Mouse (Mus musculus) liver, embryonic 13.5 days (tissue): Measurements from ENCODE around the gene 1190005I06Rik. TPM values are rescaled to one million over a fixed set of nuclear protein-coding genes. Genes with fewer than 3 reads are reported as not detected.

Experiments used
- ATAC-seq: fragments of 200-750 bp; cut with Nextera tagmentation; 2 replicates; pipeline ENCODE4 v1.8.0; 2017; ENCODE audit warnings: low read depth, mild to moderate bottlenecking, moderate number of reproducible peaks, moderate library complexity
- DNase-seq: peaks from one replicate; pipeline ENCODE4 v3.0.0; 2022
- H3K27ac ChIP-seq: fragments of 300-500 bp; sonication (generic); 2 replicates; pipeline ENCODE4 v1.5.1; 2015; ENCODE audit warnings: moderate library complexity, mild to moderate bottlenecking, inconsistent platforms
- H3K27me3 ChIP-seq: fragments of 300-500 bp; sonication (generic); 2 replicates; pipeline ENCODE4 v1.6.1; 2015; ENCODE audit warnings: mild to moderate bottlenecking, inconsistent platforms
- H3K36me3 ChIP-seq: fragments of 300-500 bp; sonication (generic); 2 replicates; pipeline ENCODE4 v1.6.1; 2015; ENCODE audit warnings: mild to moderate bottlenecking, inconsistent platforms
- H3K4me1 ChIP-seq: fragments of 300-500 bp; sonication (generic); replicated peaks from 2 replicates; pipeline ENCODE4 v1.6.1; 2015; ENCODE audit warnings: inconsistent platforms
- H3K4me2 ChIP-seq: fragments of 300-500 bp; sonication (generic); 2 replicates; pipeline ENCODE4 v1.6.1; 2015; ENCODE audit warnings: inconsistent platforms, mild to moderate bottlenecking, moderate library complexity
- H3K4me3 ChIP-seq: fragments of 300-500 bp; sonication (generic); replicated peaks from 2 replicates; pipeline ENCODE4 v1.5.1; 2015; ENCODE audit warnings: mild to moderate bottlenecking, inconsistent platforms
- H3K9ac ChIP-seq: fragments of 300-500 bp; sonication (generic); 2 replicates; pipeline ENCODE4 v1.6.1; 2015; ENCODE audit warnings: mild to moderate bottlenecking, inconsistent platforms
- H3K9me3 ChIP-seq: fragments of 300-500 bp; sonication (generic); replicated peaks from 2 replicates; pipeline ENCODE4 v1.6.1; 2016; ENCODE audit warnings: inconsistent platforms
- WGBS: fragments of 180-500 bp; shearing (Covaris S2); methylation state at CpG from one replicate; pipeline ENCODE4 v1.1.7; 2015; ENCODE audit not compliant: insufficient replicate concordance; 5-methylcytosine and 5-hydroxymethylcytosine counted together
- polyA plus RNA-seq: library from polyadenylated mRNA; unstranded; fragments of >200 nt; fragmentation: Nextera tagmentation; extraction: Ambion mirVana; gene quantifications from 2 replicates; pipeline ENCODE4 v1.2.1, GENCODE M21; 2015

The 1190005I06Rik gene
- polyA plus RNA-seq, 1 experiment from 2014 or later: 1.2 TPM

DNA sequence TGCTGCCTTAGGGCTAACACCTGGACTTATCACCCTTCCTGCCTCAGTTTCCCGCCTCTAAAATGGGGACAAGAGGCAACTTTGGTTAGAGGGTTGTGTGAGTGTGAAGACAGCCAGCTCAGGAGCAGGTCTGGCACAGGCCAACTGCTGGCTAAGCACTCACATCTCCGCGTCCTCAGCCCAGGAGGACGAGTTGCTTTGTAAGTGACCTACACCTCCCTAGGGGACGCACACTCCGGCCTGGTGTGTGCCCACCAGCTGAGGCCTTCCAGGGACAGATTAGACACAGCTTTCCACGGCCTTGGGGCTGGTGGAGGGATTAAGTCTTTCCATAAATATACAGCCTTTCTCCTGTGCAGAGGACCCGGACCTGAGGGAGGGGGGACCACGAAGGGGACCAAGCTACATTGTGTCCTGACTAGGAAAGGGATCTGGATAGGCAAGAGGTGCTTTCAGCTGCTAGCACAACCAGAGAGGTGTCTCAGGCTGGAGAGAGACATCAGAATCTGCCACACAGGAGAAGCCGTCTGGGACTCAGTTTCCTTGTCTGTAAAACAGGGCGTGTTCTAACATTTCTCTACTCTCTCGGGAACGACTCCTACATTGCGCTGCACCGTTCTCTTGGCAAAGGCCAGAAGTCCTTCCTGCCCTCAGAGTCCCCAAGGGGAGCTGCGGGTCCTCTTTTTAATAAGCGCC, 14.3 kb downstream of the 1190005I06Rik start:
- H3K27me3 ChIP-seq: peaks cover 78% of the 10 kb centered on the region
- DNase-seq (no peak), ATAC-seq (no peak)
- peak overlapping the region; percentile 59; the same call in 1 of the 2 replicates for H3K4me3 ChIP-seq
- no peaks in the 10 kb centered on the region for H3K36me3 ChIP-seq
- peak overlapping the region; percentile 86 for H3K4me2 ChIP-seq
- 42% methylated on average over 17 of the region's 17 CpGs for WGBS
- H3K9me3 ChIP-seq: no peaks in the 10 kb centered on the region
- H3K4me1 ChIP-seq: peaks cover 14% of the 10 kb centered on the region
- H3K9ac ChIP-seq: no peak overlapping the region
- no peak overlapping the region for H3K27ac ChIP-seq

- WGBS: 76% methylated on average over 21 of the region's 21 CpGs
- no peak overlapping the region for H3K4me2 ChIP-seq
- no peaks in the 10 kb centered on the region for H3K9me3 ChIP-seq
- H3K4me1 ChIP-seq: peaks cover 14% of the 10 kb centered on the region
- ATAC-seq (no peak), DNase-seq (no peak)
- H3K27ac ChIP-seq: no peak overlapping the region
- H3K4me3 ChIP-seq: no peak overlapping the region
- H3K27me3 ChIP-seq: peaks cover 69% of the 10 kb centered on the region
- H3K36me3 ChIP-seq: no peaks in the 10 kb centered on the region
- no peak overlapping the region for H3K9ac ChIP-seq
These were observed 15.7 kb downstream of the 1190005I06Rik start for GRCm38 (mm10) chr8:120631441-120632375.

- WGBS: 33% methylated on average over 6 of the region's 6 CpGs
- ATAC-seq: no peak
- Histone ChIP-seq H3K27me3 (peaks cover 60% of the 10 kb centered on the region), H3K4me1 (peaks cover 14% of the 10 kb centered on the region), H3K4me3 (no peak overlapping the region), H3K9ac (no peak overlapping the region), H3K9me3 (no peaks in the 10 kb centered on the region), H3K27ac (no peak overlapping the region), H3K36me3 (no peaks in the 10 kb centered on the region), H3K4me2 (no peak overlapping the region)
- DNase-seq: no peak
These were observed 16.6 kb downstream of the 1190005I06Rik start for GRCm38 (mm10) chr8:120630848-120631247.

DNA sequence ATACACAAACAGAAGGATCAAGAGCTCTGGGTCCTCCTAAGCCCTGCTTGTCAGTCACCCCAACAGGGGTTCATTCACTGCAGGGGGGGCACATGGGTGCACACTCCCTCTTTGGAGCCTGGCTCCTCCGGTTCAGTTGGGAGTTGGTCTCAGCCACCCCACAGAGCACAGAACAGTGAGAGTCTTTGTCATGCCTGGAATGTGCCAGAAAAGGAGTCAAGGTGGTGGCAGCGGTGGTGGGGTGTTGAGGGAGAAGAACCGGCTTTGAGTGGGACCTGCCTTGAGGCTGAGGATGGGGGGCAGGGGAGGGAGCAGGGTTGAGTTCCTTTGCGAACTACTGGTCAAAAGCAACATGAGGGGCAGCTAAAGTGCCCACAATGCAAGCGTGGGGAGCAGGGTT, 17.4 kb downstream of the 1190005I06Rik start:
- ATAC-seq (no peak), DNase-seq (no peak)
- H3K36me3 ChIP-seq: no peaks in the 10 kb centered on the region
- H3K9ac ChIP-seq: no peak overlapping the region
- WGBS: 42% methylated on average over 5 of the region's 5 CpGs
- peaks cover 52% of the 10 kb centered on the region for H3K27me3 ChIP-seq
- peaks cover 14% of the 10 kb centered on the region for H3K4me1 ChIP-seq
- no peaks in the 10 kb centered on the region for H3K9me3 ChIP-seq
- no peak overlapping the region for H3K4me3 ChIP-seq
- H3K27ac ChIP-seq: no peak overlapping the region
- H3K4me2 ChIP-seq: no peak overlapping the region

DNA sequence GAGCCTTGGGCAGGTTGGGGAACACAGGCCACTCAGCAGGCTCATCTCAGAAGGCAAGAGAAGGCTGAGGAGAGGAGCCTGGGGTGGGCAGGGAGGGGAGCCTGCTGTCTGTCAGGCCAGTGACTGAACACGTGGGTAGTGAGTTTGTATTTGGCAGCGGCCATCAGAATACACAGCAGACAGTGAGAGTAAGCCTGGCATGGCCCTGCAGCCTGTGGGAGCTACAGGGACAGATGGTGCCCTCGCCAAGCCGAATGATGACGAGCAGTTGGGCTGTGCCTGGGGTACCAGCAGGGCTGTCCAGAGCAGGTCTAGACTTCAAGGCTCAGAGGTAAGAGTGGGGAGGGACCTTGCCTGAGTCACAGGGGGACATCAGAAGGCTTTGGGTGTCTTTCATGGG, 20.1 kb downstream of the 1190005I06Rik start:
- Histone ChIP-seq H3K36me3 (no peaks in the 10 kb centered on the region), H3K4me2 (no peak overlapping the region), H3K4me3 (no peak overlapping the region), H3K4me1 (peaks cover 20% of the 10 kb centered on the region), H3K9ac (no peak overlapping the region), H3K27me3 (peaks cover 25% of the 10 kb centered on the region), H3K27ac (no peak overlapping the region), H3K9me3 (no peaks in the 10 kb centered on the region)
- WGBS: 74% methylated on average over 5 of the region's 5 CpGs
- DNase-seq (no peak), ATAC-seq (no peak)

GRCm38 (mm10) chr8:120626461-120626860, 21.0 kb downstream of the 1190005I06Rik start:
- WGBS: 63% methylated on average over 11 of the region's 11 CpGs
- no peak for ATAC-seq

DNA sequence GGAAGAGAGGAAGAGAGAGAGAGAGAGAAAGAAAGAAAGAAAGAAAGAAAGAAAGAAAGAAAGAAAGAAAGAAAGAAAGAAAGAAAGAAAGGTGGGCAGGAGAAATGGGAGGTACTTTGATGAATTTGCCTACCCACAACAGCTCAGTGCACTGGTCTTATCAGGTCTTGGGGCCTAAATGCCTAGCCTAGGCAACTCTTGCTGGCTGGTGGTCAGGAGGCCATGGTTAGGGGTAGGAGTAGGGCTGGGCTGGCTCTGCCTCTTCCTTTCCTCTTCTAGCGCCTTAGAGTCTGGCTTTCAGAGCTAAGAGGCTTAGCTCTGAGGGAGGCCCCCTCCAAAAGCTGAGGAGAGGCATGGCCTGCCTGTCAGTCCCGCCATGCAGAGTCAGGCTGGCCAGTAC, 23.8 kb downstream of the 1190005I06Rik start:
- 28% methylated on average over 2 of the region's 2 CpGs for WGBS
- Histone ChIP-seq H3K27ac (peak overlapping the region; percentile 48; the same call in 1 of the 2 replicates), H3K4me3 (no peak overlapping the region), H3K27me3 (no peaks in the 10 kb centered on the region), H3K4me2 (no peak overlapping the region), H3K36me3 (no peaks in the 10 kb centered on the region), H3K4me1 (peaks cover 49% of the 10 kb centered on the region), H3K9me3 (no peaks in the 10 kb centered on the region), H3K9ac (peak overlapping the region; percentile 45; the same call in 1 of the 2 replicates)
- ATAC-seq: peak; percentile 64
- DNase-seq: no peak

More at GRCm38 (mm10) chr8:120626461-120626860, 21.0 kb downstream of the 1190005I06Rik start:
- Histone ChIP-seq H3K4me3 (no peak overlapping the region), H3K27me3 (peaks cover 17% of the 10 kb centered on the region; the same call in 1 of the 2 replicates), H3K27ac (no peak overlapping the region), H3K4me2 (no peak overlapping the region), H3K9ac (no peak overlapping the region), H3K4me1 (peaks cover 29% of the 10 kb centered on the region), H3K9me3 (no peaks in the 10 kb centered on the region), H3K36me3 (no peaks in the 10 kb centered on the region)
- no peak for DNase-seq

- Histone ChIP-seq H3K4me2 (no peak overlapping the region), H3K4me1 (peaks cover 49% of the 10 kb centered on the region), H3K4me3 (no peak overlapping the region), H3K27me3 (no peaks in the 10 kb centered on the region), H3K9ac (no peak overlapping the region), H3K27ac (no peak overlapping the region), H3K36me3 (no peaks in the 10 kb centered on the region), H3K9me3 (no peaks in the 10 kb centered on the region)
- ATAC-seq (no peak), DNase-seq (no peak)
- WGBS: 68% methylated on average over 14 of the region's 14 CpGs
These were observed 25.3 kb downstream of the 1190005I06Rik start for GRCm38 (mm10) chr8:120622161-120622560.

DNA sequence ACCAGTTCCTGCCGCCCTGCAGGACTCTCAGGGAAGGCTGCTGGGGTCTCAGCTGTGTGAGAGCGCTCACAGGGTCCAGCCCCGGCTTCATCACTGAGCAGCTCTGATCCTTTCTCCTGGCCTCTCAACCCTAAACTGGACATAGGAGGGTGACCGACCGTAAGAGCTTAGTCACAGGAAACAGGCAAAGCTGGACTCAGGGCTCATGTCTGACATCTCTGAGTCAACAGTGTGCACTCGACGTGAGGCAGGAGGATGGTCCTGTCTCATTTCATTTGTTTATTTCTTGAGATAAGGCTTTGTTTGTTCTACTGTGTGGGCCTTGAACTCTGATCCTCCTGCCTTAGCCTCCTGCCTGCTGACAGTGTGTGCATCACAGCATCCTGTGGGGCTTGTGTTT, 27.0 kb downstream of the 1190005I06Rik start:
- no peaks in the 10 kb centered on the region for H3K27me3 ChIP-seq
- no peak overlapping the region for H3K9ac ChIP-seq
- H3K9me3 ChIP-seq: no peaks in the 10 kb centered on the region
- H3K36me3 ChIP-seq: no peaks in the 10 kb centered on the region
- DNase-seq (no peak), ATAC-seq (no peak)
- no peak overlapping the region for H3K4me3 ChIP-seq
- 52% methylated on average over 7 of the region's 7 CpGs for WGBS
- peak overlapping the region; percentile 62 for H3K27ac ChIP-seq
- H3K4me1 ChIP-seq: peaks cover 49% of the 10 kb centered on the region
- no peak overlapping the region for H3K4me2 ChIP-seq

GRCm38 (mm10) chr8:120619235-120620180, 27.9 kb downstream of the 1190005I06Rik start:
- Histone ChIP-seq H3K36me3 (no peaks in the 10 kb centered on the region), H3K27me3 (0 out of 2 replicates have a peak, but pooled peaks cover 3% of the 10 kb centered on the region), H3K9me3 (no peaks in the 10 kb centered on the region), H3K4me2 (no peak overlapping the region), H3K4me1 (peaks cover 44% of the 10 kb centered on the region), H3K4me3 (no peak overlapping the region), H3K27ac (peak overlapping the region; percentile 62), H3K9ac (no peak overlapping the region)
- WGBS: 59% methylated on average over 11 of the region's 11 CpGs
- DNase-seq: no peak
- no peak for ATAC-seq
